Mouse (Mus musculus) cerebellum, postnatal 36 days (tissue): ENCODE measurements around the gene Eln.
A peak's percentile ranks its signal among the peaks of the same experiment; 100 is the strongest.

ENCODE experiments used
- DNase-seq, 2 experiments: peaks; one replicate each; pipeline ENCODE4 v3.0.0; 2021 to 2022; ENCODE audit warnings: mixed read lengths in 2 of 2

Gene Eln

DNA sequence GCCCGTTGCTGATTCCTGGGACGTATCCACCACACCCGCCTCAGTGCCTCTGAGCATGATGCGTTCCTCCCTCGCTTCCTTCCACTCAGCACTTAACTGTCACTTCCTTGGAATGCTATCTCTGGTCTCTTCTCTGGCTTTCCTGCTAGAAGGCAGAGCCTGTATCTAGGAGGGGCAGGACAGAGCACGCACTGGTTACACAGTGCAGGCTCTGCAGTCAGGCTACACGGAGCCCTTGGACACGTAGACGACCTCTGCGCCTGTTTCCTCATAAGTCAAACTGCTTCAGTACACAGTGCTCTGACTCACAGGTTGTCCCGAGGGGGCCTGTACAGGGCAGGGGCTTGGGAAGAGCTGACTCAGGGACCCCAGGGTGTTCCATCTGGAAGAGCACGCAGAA is 66.9 kb downstream of the Eln start:
- no peak for DNase-seq

DNA sequence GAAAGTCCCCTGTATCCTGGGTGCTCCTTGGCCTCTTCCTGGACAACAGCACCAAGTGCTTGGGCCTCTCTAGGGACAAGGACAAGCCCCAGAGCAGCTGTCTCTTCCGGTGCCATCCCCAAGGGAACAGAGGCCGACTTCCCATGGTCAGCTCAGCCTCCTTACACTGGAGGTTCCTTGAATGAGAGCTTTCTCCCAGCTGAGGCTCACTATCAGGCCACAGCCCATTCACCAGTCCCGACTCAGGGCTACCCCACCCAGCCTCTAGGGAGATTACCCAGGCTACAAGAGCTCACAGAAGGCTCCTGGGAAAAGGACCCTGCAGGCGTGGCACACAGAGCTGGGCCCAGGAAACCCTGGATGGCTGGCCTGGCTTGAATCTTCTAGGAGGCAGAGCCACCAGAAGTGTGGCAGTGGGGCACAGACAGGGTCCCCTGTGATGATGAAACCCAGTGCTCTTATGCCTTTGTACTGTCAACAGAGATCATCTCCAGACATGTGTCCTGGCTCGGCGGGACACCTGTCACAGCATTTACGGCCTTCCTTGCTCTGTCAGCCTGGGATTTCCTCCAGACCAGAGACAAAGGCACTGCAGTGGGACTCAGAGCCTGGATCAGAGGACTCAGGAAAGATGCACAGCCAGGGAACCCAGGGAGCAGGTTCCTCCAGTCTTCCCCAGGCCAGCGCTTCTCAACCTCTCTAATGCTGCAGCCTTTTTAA is 68.1 kb downstream of the Eln start:
- DNase-seq = no peak

DNA sequence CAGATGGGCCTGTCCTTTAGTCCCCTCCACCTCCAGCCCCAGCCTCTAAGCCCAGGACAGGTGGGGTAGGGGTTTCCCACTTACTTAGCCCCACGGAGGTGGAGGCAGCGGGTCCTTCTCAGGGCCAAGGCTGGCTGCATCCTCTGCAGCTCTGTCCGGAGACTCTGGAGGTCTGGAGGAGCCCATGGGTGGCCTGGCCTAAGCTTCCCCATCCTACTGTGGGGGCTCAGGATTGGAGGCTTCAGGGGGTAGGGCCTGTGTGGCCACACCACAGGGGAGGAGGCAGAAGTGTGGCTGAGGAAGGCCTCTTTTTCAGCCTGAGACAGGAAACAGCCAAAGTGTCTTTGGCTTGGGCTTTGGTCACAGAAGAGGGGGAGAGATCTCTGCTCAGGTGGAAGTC is 69.1 kb downstream of the Eln start:
- no peak for DNase-seq

DNA sequence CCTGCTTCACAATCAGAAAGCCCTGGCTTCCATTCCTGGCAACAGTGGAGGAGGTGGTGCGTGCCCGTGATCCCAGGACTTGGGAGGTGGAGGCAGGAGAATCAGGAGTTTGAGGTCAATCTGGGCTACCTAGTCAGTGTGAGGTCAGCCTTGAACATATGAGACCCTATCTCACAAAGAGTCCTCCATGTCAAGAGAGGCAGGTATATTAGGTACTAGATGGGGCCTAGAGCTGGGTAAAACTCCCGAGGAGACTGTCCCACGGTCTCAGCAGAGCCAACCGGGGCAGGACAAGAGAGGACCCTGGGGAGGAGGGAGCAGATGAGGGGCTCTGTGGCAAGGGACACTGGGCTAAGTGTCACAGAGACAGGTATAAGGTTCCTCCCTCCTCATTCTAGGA is 69.6 kb downstream of the Eln start:
- no peak for DNase-seq

DNA sequence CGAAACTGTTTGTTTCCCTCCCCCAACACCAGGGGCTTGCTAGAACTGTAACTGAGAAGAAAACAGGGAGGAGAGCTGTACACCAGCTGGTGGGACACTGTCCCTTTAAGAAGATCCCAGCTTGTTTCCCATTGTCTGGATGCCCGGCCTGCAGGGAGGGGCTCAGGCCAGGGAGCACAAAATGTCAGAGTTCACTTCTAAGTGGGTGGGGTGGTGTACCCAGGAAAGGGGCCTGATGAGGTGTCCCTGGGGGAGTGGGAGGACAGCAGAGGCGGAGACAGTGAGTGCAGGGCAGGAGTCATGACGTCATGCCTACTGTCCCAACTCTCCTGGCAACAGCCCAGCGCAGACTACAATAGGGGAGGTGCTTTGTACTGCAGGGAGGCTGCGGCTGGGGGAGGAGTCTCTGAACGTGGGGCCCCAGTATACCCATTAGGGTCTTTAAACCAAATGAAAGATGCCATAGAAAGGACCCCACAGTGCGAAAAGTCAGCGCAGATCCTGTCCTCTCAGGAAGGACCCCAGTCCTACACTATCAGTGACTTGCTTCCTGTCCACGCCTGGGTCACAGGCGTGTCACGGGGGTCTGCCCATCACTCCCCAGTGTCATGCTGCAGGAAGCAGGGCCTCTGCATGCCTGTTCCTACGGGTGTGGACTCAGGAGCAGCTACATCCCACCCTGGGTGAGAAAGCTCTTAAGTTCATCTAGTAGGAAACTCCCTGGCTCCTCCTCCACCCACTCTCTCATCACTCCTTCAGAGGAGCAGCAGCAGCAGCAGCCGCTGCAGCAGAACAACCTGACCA is 71.0 kb downstream of the Eln start:
- DNase-seq = peak; percentile 37 to 50

DNA sequence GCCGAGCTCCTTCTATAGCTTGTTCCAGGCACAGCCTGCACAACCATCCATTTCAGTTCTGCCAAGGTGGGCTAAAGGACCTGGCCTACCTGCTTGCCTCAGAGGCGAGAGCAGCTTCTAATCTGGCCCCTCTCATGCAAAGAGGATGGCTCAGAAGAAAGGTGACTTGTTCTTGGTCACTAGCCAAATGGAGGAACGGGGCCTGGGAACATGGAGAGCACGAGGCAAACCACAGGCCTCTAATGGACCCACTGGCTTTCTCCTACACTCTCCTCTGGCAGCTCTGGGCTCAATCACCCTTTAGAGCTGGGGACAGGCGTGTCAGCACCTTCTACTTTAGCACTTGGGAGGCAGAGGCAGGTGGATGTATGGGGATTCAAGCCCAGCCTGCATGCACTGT is 72.1 kb downstream of the Eln start:
- no peak for DNase-seq

DNA sequence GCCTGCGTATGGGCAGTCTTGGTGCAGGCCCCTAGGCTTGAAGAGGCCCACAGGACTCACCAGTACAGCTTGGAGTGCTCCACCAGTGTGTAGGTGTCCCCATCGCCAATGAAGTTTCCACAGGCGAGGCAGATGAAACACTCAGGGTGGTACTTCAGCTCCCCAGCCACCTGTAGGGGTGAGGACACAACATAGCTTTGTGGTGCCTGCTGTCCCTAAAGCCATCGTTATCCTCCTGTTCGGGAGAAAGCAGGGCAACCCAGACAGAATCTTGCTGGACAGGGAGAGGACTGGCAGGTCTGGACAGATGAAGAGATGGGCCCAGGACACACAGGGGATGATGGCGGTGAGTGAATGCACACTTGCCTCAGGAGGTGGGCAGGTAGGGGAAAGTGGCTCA is 74.5 kb downstream of the Eln start:
- no peak for DNase-seq

DNA sequence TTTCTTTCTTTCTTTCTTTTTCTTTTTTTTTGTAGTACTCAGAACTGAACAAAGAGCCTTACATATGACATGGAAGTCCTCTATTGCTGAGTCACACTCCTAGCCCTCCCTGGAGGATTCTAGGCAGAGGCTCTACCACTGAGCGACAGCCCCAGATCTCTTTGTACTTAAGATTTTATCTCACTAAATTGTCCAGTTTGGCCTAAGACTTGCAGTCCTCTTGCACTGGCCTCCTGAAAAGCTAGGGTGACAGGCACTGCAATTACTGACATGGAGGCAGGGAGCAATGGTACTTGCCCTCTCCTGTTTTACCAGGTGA is 75.0 kb downstream of the Eln start:
- no peak for DNase-seq

DNA sequence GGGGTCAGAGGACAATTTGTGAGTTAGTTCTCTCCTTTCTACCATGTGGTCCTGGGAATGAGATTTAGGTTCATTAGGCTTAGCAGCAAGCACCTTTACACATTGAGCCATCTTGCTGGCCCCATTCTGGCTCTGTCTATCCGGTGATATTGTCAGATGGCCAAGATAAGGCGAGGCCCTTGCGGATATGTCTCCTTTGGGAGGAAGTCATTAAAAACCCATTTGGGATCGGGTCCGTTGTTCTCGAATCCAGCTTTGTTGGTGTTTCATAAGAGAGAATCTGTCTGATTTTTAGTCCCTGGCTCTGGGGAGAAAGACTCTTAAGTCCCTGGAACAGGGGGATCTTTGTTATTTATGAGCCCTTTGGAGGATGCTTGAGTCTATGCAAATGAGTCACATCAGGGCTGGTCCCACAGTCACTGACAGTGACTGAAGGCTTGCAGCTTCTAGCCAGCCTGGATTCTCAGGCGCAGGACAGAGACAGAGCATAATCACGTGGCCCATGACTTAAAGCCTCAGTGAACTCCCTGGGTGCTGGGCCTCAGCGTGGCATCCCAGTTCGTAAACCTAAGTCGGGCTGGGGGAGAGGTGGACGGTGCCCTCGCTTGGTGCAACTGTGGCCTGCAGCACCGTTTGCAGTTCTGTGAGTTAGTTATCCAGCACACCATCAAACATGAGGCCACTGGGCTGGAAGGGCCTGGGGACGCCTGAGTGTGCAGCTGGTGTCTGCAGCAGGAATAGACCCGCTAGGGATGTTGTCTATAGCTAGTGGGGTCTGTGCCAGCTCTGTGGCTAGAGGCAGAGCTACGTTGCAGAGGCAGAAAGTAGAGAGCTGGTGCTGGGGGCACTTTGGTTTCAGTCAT is 75.6 kb downstream of the Eln start:
- DNase-seq = no peak

DNA sequence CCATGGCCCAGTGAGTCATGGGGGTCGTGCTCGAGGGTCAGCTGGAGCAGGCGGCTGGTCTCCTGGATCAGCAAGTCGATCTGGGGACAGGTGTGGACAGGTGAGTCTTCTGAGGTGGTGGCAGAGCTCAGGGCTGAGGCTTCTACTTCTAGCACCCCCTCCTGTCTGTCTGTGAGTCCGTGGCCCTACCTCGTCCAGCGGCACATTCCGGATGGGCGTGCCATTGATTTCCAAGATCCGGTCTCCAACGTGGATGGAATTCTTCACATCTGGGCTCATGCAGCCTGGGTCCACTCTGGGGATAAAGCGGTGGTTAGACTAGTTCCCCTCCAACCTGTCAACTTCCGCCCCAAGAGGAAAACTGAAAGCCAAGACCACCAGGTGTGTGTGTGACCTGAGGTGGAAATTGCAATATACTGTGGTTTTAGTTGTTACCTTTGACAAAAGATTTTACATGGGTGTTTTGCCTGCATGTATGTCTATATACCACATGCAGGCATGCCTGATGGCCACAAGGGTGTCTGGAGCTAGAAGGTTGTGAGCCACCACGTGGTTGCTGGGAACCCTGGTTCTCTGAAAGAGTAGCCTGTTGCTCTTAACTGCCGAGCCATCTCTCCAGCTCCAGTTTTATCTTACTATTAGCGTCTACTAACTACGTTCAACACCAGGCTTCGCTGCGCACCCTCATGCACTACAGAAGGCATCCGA is 78.0 kb downstream of the Eln start:
- no peak for DNase-seq

DNA sequence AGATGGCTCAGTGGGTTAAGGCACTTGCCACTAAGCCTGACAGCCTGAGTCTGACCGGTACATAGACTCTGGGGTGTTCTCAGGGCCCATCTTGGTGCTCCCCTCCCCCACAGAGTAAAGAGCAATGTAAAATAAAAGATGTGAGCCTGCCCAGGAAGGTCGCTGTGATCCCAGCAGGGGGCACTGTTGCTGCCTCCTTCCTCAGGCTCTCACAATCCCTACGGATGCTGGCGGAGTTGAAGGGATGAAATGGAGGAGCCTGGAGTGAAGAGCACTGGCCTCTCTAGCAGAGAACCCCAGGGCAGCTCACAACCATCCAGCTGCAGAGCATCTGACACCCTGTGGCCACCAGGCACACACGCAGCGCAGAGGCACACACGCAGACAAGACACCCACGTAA is 78.6 kb downstream of the Eln start:
- peak in 1 of 2 experiments; percentile 26 for DNase-seq

DNA sequence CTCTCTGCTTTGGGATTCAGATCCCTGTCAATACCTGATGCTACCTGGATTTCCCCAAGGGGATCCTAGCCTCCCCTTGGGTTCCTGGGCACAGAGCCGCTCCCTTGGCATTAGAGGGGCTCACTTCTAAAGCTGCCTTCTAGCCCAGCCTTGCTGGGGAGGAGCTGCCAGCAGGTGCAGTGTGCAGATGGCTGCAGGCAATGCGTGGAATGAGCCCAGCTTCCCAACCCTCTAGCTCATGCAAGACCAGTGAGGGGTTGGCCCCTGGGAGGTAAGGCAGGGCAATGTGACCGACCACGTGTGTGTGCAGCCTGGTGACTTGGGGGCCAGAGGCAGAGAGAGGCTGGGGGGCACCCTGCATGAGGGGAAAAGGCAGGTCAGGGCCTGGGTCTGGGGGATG is 90.4 kb downstream of the Eln start:
- no peak for DNase-seq
